Mouse (Mus musculus) hematopoietic stem cell, adult 5-6 weeks (primary cell): Measurements from ENCODE around the gene Pttg1ip. TPM values are rescaled to one million over a fixed set of nuclear protein-coding genes. Genes with fewer than 3 reads are reported as not detected.

Experiments
- ATAC-seq, 2 experiments: fragments of 125-278 bp in 1 of 2; replicated peaks in 1 of 2; 2 replicates each; pipeline ENCODE4 v1.8.0; 2016 to 2017; ENCODE audit warnings: inconsistent platforms in 2 of 2, mild to moderate bottlenecking in 2 of 2, moderate number of reproducible peaks in 2 of 2, low read depth in 1 of 2, moderate TSS enrichment in 1 of 2; ENCODE audit not compliant: low FRiP score in 2 of 2, poor library complexity in 2 of 2, severe bottlenecking in 2 of 2, insufficient read depth in 1 of 2, low TSS enrichment in 1 of 2
- total RNA-seq: library from RNA; stranded (forward); fragments of 172-1452, 232-1000 nt; gene quantifications from 2 replicates; pipeline ENCODE4 v1.2.3, GENCODE M21; 2017

Pttg1ip gene
- total RNA-seq, 1 experiment from 2014 or later, result 56.2 TPM

- ATAC-seq, result peak; percentile 89 to 97
These were observed 9.3 kb downstream of the Pttg1ip start for GRCm38 (mm10) chr10:77590812-77591211.

GRCm38 (mm10) chr10:77591546-77591945, 10.0 kb downstream of the Pttg1ip start:
- ATAC-seq, result no peak

GRCm38 (mm10) chr10:77596060-77596459, 14.5 kb downstream of the Pttg1ip start:
- no peak for ATAC-seq

GRCm38 (mm10) chr10:77603021-77603420, 21.5 kb downstream of the Pttg1ip start:
- no peak for ATAC-seq

- no peak for ATAC-seq
These were observed 22.6 kb downstream of the Pttg1ip start for GRCm38 (mm10) chr10:77604111-77604510.

- ATAC-seq, result no peak
These were observed 23.4 kb downstream of the Pttg1ip start for GRCm38 (mm10) chr10:77604958-77605357.

- ATAC-seq, result peak; percentile 24 to 42
These were observed 23.8 kb downstream of the Pttg1ip start for GRCm38 (mm10) chr10:77605368-77605767.

GRCm38 (mm10) chr10:77605908-77606826, 24.6 kb downstream of the Pttg1ip start, which contains the start of the genes Sumo3 and Gm49325:
TSS of gene Sumo3 (plus strand) at chr10:77606097.
TSS of gene Gm49325 (plus strand) at chr10:77606197.
- ATAC-seq, result peak; percentile 81 to 88

GRCm38 (mm10) chr10:77606855-77607254, 25.3 kb downstream of the Pttg1ip start:
- ATAC-seq, result peak in 1 of 2 experiments; percentile 32; a peak in 3 of 4 replicates

GRCm38 (mm10) chr10:77607441-77607840, 25.9 kb downstream of the Pttg1ip start:
- no peak for ATAC-seq

- ATAC-seq, result no peak
These were observed 27.1 kb downstream of the Pttg1ip start for GRCm38 (mm10) chr10:77608589-77608988.

- no peak for ATAC-seq
These were observed 28.9 kb downstream of the Pttg1ip start for GRCm38 (mm10) chr10:77610221-77610961.

GRCm38 (mm10) chr10:77613409-77613808, 31.9 kb downstream of the Pttg1ip start:
- peak in 1 of 2 experiments; percentile 25; a peak in 1 of 4 replicates for ATAC-seq

- ATAC-seq, result no peak
These were observed 34.1 kb downstream of the Pttg1ip start for GRCm38 (mm10) chr10:77615647-77616046.

GRCm38 (mm10) chr10:77616166-77616565, 34.6 kb downstream of the Pttg1ip start:
- 0 out of 4 replicates have a peak, but pooled peaks of 1 of the 2 experiments have one; percentile 22 for ATAC-seq

- ATAC-seq, result no peak
These were observed 35.4 kb downstream of the Pttg1ip start for GRCm38 (mm10) chr10:77616926-77617325.

GRCm38 (mm10) chr10:77621546-77621945, 40.0 kb downstream of the Pttg1ip start:
- ATAC-seq, result no peak
